23 mouse cellular contexts compared by ENCODE assay signal in the genomic region with DNA sequence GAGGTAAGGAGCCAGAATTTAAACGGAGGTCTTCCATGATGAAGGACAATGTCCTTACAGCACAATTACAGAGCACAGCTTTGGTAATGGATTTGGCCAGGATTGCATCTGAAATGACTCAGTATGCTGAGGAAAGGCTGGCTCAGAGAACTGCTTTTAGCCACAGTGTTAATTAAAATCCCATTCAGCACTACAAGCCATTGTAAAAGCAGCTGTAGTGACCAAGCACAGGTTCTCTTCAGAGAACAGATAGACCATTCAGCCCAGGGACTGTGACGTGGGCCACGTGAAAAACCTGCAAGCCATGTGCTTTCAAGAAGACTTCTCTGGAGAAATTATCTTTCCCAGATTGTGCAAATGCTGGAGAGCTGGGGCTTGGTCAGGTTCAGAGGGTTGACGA.
DNase-seq lines count a peak whose midpoint lies in the region; ATAC-seq and TF ChIP-seq lines count a peak whose summit lies in the region.
"Had no signal": no experiment of that assay in that cellular context is flagged by ENCODE, and none has a peak within 500 bp of the region (broad histone marks: within the 10 kb centered on the region; RNA-seq: fewer than 3 reads in every experiment).

No protein-coding gene starts in this region.

- H3K27ac ChIP-seq in embryonic facial prominence, embryonic 15.5 days (replicated peaks) = 0 out of 2 replicates have a peak overlapping the region, but pooled peaks have one; percentile 7
- no peak overlapping the region for H3K27ac ChIP-seq in embryonic facial prominence, embryonic 10.5 days (replicated peaks)
- 0 out of 2 replicates have a peak overlapping the region, but pooled peaks have one; percentile 24 for H3K27ac ChIP-seq in gastrocnemius, adult 2 months
- H3K27ac ChIP-seq: heart, embryonic 10.5 days; heart, embryonic 15.5 days; hindbrain, embryonic 10.5 days; hindbrain, embryonic 15.5 days had no signal

- no peak overlapping the region for H3K9ac ChIP-seq in embryonic facial prominence, embryonic 15.5 days
- H3K9ac ChIP-seq: heart, embryonic 15.5 days; hindbrain, embryonic 15.5 days had no signal

- H3K36me3 ChIP-seq in embryonic facial prominence, embryonic 15.5 days = no peaks in the 10 kb centered on the region
- H3K36me3 ChIP-seq in embryonic facial prominence, embryonic 10.5 days (replicated peaks) = no peaks in the 10 kb centered on the region
- H3K36me3 ChIP-seq: heart, embryonic 10.5 days; heart, embryonic 15.5 days; hindbrain, embryonic 10.5 days; hindbrain, embryonic 15.5 days had no signal

- TF ChIP-seq CTCF in gastrocnemius, adult 2 months (IDR thresholded peaks at IDR 0.05) = no peak

- intact Hi-C loops in gastrocnemius, adult 2 months (cut with DNase I) = no loop called here
- intact Hi-C loops in gastrocnemius, postnatal 14 days (cut with DNase I; ENCODE audit: low total_unique reads) = no loop called here

- DNase-seq in embryonic facial prominence, embryonic 10.5 days (ENCODE audit: low spot score) = no peak
- DNase-seq in gastrocnemius, adult 2 months = peak; percentile 13
- DNase-seq in gastrocnemius, postnatal 14 days = no peak
- peak; percentile 5 for DNase-seq in layer of hippocampus, adult 9-11 months
- no peak for DNase-seq in layer of hippocampus, postnatal 36 days
- DNase-seq in skeletal muscle tissue, adult 2 months (ENCODE audit: low read depth, low spot score) = peak; percentile 25
- no peak for DNase-seq in adrenal gland, adult 8-10 months
- DNase-seq: adrenal gland, postnatal 10 days; B cell, adult 2 months; cerebellum, adult 18-20 months; cerebellum, adult 9-11 months; cerebellum, postnatal 36 days; gastrocnemius, postnatal 25 days; heart, postnatal 14 days; kidney, adult 8-10 months had no signal

- WGBS in embryonic facial prominence, embryonic 15.5 days = 72% methylated on average over 4 of the region's 4 CpGs
- 74% methylated on average over 4 of the region's 4 CpGs for WGBS in embryonic facial prominence, embryonic 10.5 days

- no peak overlapping the region for H3K4me3 ChIP-seq in embryonic facial prominence, embryonic 15.5 days (replicated peaks)
- H3K4me3 ChIP-seq in embryonic facial prominence, embryonic 10.5 days = no peak overlapping the region
- H3K4me3 ChIP-seq in gastrocnemius, adult 2 months = no peak overlapping the region
- H3K4me3 ChIP-seq: erythroblast, embryonic 14.5 days; heart, embryonic 10.5 days; heart, embryonic 15.5 days; hindbrain, embryonic 10.5 days; hindbrain, embryonic 15.5 days had no signal

- no peaks in the 10 kb centered on the region for H3K27me3 ChIP-seq in embryonic facial prominence, embryonic 15.5 days
- no peaks in the 10 kb centered on the region for H3K27me3 ChIP-seq in embryonic facial prominence, embryonic 10.5 days (replicated peaks; ENCODE audit: low read depth, poor library complexity, severe bottlenecking)
- H3K27me3 ChIP-seq: heart, embryonic 15.5 days; hindbrain, embryonic 15.5 days had no signal

- no peaks in the 10 kb centered on the region for H3K4me1 ChIP-seq in embryonic facial prominence, embryonic 15.5 days
- H3K4me1 ChIP-seq in embryonic facial prominence, embryonic 10.5 days = no peaks in the 10 kb centered on the region
- H3K4me1 ChIP-seq: heart, embryonic 10.5 days; heart, embryonic 15.5 days; hindbrain, embryonic 10.5 days; hindbrain, embryonic 15.5 days had no signal

- ATAC-seq in embryonic facial prominence, embryonic 15.5 days (ENCODE audit: insufficient number of reproducible peaks, low FRiP score, low TSS enrichment, low read depth) = no peak
- ATAC-seq: inflammation-experienced regulatory T-cells, adult 6 months; intestine, postnatal 0 days had no signal

- H3K9me3 ChIP-seq in embryonic facial prominence, embryonic 15.5 days (replicated peaks) = no peaks in the 10 kb centered on the region
- H3K9me3 ChIP-seq in embryonic facial prominence, embryonic 10.5 days = no peaks in the 10 kb centered on the region
- H3K9me3 ChIP-seq: heart, embryonic 10.5 days; heart, embryonic 15.5 days; hindbrain, embryonic 10.5 days; hindbrain, embryonic 15.5 days had no signal

- H3K4me2 ChIP-seq in embryonic facial prominence, embryonic 15.5 days (replicated peaks) = no peak overlapping the region
- H3K4me2 ChIP-seq: heart, embryonic 15.5 days; hindbrain, embryonic 15.5 days had no signal

Comparison
In these comparisons a context has a peak if more than half of its experiments do, and no peak if none do; other contexts are left out.
1. DNase-seq: peak in gastrocnemius, adult 2 months (single experiment), layer of hippocampus, adult 9-11 months (single experiment) and skeletal muscle tissue, adult 2 months (single experiment); none in embryonic facial prominence, embryonic 10.5 days (single experiment), gastrocnemius, postnatal 14 days (single experiment), layer of hippocampus, postnatal 36 days (0 of 2) and adrenal gland, adult 8-10 months (single experiment).